Mouse (Mus musculus) bone marrow macrophage, adult 2 months (primary cell): ENCODE results near the gene Slc5a11.

Source experiments
- CTCF ChIP-seq: IDR thresholded peaks from 2 replicates; pipeline ENCODE4 v1.5.1; 2012; ENCODE audit warnings: low read depth, mild to moderate bottlenecking, low read length, moderate library complexity
- POLR2A ChIP-seq: IDR thresholded peaks from 2 replicates; pipeline ENCODE4 v1.6.1; 2012; ENCODE audit warnings: mild to moderate bottlenecking, low read depth, low read length, borderline replicate concordance

DNA sequence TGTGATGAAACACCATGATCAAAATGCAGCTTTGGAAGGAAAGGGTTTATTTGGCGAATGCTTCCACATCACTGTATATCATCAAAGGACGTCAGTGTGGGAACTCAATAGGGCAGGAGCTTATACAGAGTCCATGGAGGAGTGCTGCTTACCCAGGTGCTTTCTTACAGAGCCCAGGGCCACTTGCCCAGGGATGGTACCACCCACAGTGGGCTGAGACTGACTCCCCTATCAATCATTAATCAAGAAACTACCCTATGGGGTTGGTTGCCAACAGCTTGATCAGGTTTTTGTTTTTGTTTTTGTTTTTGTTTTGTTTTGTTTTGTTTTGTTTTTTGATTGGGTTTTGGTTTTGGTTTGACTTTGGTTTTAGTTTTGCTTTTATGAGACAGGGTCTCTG is 47.1 kb upstream of the Slc5a11 start:
- TF ChIP-seq POLR2A (no peak), CTCF (no peak)
